ENCODE assay signal across 22 mouse cellular contexts in the genomic region with DNA sequence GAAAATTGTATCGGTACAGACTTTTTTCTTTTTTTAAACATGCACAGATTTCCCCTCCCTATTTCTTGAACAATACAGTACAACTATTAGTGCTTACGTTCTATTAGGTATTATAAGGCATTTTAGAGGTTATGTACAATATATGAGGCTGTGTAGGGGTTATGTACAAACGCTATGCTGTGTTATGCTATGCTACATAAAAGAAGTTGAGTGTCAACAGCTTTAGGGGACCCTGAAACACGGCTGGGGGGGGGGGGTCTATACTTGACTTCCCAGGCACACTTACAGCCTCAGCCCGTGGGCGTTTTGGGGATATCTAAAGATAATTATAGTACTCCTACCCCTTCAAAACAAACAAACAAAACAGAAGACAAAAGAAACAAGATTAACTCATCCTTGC. TPM values are rescaled to one million over a fixed set of nuclear protein-coding genes. Genes with fewer than 3 reads are reported as not detected.
A peak's percentile ranks its signal among the peaks of the same experiment; 100 is the strongest.
DNase-seq lines count a peak whose midpoint lies in the region; ATAC-seq and TF ChIP-seq lines count a peak whose summit lies in the region.
"Had no signal": no experiment of that assay in that cellular context is flagged by ENCODE, and none has a peak within 500 bp of the region (broad histone marks: within the 10 kb centered on the region; RNA-seq: fewer than 3 reads in every experiment).

No protein-coding gene starts in this region.

- H3K4me2 ChIP-seq in kidney, embryonic 15.5 days, result no peak overlapping the region
- H3K4me2 ChIP-seq in midbrain, embryonic 11.5 days, result no peak overlapping the region
- H3K4me2 ChIP-seq in midbrain, embryonic 15.5 days, result no peak overlapping the region
- H3K4me2 ChIP-seq: hindbrain, embryonic 12.5 days; midbrain, embryonic 13.5 days; neural tube, embryonic 15.5 days had no signal

- H3K36me3 ChIP-seq in kidney, embryonic 15.5 days, result peaks cover 15% of the 10 kb centered on the region
- H3K36me3 ChIP-seq in midbrain, embryonic 11.5 days (ENCODE audit: control insufficient read depth, insufficient read depth, low read length), result peaks cover under 1% of the 10 kb centered on the region; the same call in 1 of the 2 replicates
- H3K36me3 ChIP-seq in midbrain, embryonic 15.5 days (replicated peaks), result no peaks in the 10 kb centered on the region
- H3K36me3 ChIP-seq in small intestine, adult 2 months (ENCODE audit: control insufficient read depth, insufficient read depth, low read length), result peaks cover 13% of the 10 kb centered on the region

- WGBS in kidney, embryonic 15.5 days, result 72% methylated on average over 6 of the region's 6 CpGs
- WGBS in midbrain, embryonic 11.5 days, result 50% methylated on average over 6 of the region's 6 CpGs
- WGBS in midbrain, embryonic 15.5 days, result 53% methylated on average over 6 of the region's 6 CpGs
- WGBS in small intestine, adult 2 months, result 16% methylated on average over 6 of the region's 6 CpGs

- H3K4me3 ChIP-seq in kidney, embryonic 15.5 days (replicated peaks), result no peak overlapping the region
- H3K4me3 ChIP-seq in midbrain, embryonic 11.5 days (ENCODE audit: low read depth, low read length), result no peak overlapping the region
- no peak overlapping the region for H3K4me3 ChIP-seq in midbrain, embryonic 15.5 days
- no peak overlapping the region for H3K4me3 ChIP-seq in small intestine, adult 2 months (ENCODE audit: low read depth, low read length)
- H3K4me3 ChIP-seq: forebrain, embryonic 13.5 days; hindbrain, embryonic 12.5 days; left cerebral cortex, adult 2 months; midbrain, embryonic 13.5 days; neural tube, embryonic 15.5 days had no signal

- TF ChIP-seq CTCF in small intestine, adult 2 months (IDR thresholded peaks at IDR 0.05; ENCODE audit: extremely low read depth, insufficient read length, insufficient replicate concordance, low read depth, low read length), result no peak

- peaks cover 51% of the 10 kb centered on the region for H3K4me1 ChIP-seq in kidney, embryonic 15.5 days
- peaks cover 17% of the 10 kb centered on the region for H3K4me1 ChIP-seq in midbrain, embryonic 11.5 days (ENCODE audit: control insufficient read depth, insufficient read depth, low read length)
- peaks cover 28% of the 10 kb centered on the region for H3K4me1 ChIP-seq in midbrain, embryonic 15.5 days
- peaks cover 39% of the 10 kb centered on the region for H3K4me1 ChIP-seq in small intestine, adult 2 months (ENCODE audit: control insufficient read depth, insufficient read depth, insufficient read length, low read length)

- no peak for ATAC-seq in kidney, embryonic 15.5 days (replicated peaks; ENCODE audit: low FRiP score)
- no peak for ATAC-seq in midbrain, embryonic 11.5 days (ENCODE audit: low FRiP score)
- no peak for ATAC-seq in midbrain, embryonic 15.5 days (replicated peaks)
- ATAC-seq: forebrain, embryonic 13.5 days; midbrain, embryonic 13.5 days had no signal

- peak overlapping the region; percentile 61; the same call in 1 of the 2 replicates for H3K27ac ChIP-seq in kidney, embryonic 15.5 days
- no peak overlapping the region for H3K27ac ChIP-seq in midbrain, embryonic 11.5 days (ENCODE audit: low read depth, low read length)
- no peak overlapping the region for H3K27ac ChIP-seq in midbrain, embryonic 15.5 days
- H3K27ac ChIP-seq in small intestine, adult 2 months (ENCODE audit: insufficient read depth, low read depth, low read length), result peak overlapping the region; percentile 99
- H3K27ac ChIP-seq: forebrain, embryonic 13.5 days; hindbrain, embryonic 12.5 days; left cerebral cortex, adult 2 months; midbrain, embryonic 13.5 days; neural tube, embryonic 15.5 days had no signal

- DNase-seq in kidney, adult 18-20 months, result no peak
- DNase-seq in midbrain, embryonic 11.5 days (ENCODE audit: low spot score, missing footprints), result peak; percentile 80
- no peak for DNase-seq in neural tube, embryonic 10.5 days (ENCODE audit: extremely low spot score, low spot score)
- DNase-seq in ovary, postnatal 14 days (ENCODE audit: low spot score), result no peak
- DNase-seq: cerebellum, adult 18-20 months; cerebellum, postnatal 36 days; gastrocnemius, postnatal 10 days; kidney, postnatal 25 days; left cerebral cortex, postnatal 4 days; retina, postnatal 1 day; right cerebral cortex, postnatal 4 days; thymus, adult 18-20 months; thymus, postnatal 4 days had no signal

- H3K9ac ChIP-seq in kidney, embryonic 15.5 days, result no peak overlapping the region
- H3K9ac ChIP-seq in midbrain, embryonic 11.5 days (ENCODE audit: low read length), result no peak overlapping the region
- no peak overlapping the region for H3K9ac ChIP-seq in midbrain, embryonic 15.5 days
- H3K9ac ChIP-seq: forebrain, embryonic 13.5 days; hindbrain, embryonic 12.5 days; midbrain, embryonic 13.5 days; neural tube, embryonic 15.5 days had no signal

- no peaks in the 10 kb centered on the region for H3K27me3 ChIP-seq in kidney, embryonic 15.5 days
- no peaks in the 10 kb centered on the region for H3K27me3 ChIP-seq in midbrain, embryonic 11.5 days (ENCODE audit: control insufficient read depth, insufficient read depth, low read length)
- H3K27me3 ChIP-seq in midbrain, embryonic 15.5 days (replicated peaks), result no peaks in the 10 kb centered on the region
- no peaks in the 10 kb centered on the region for H3K27me3 ChIP-seq in small intestine, adult 2 months (ENCODE audit: control insufficient read depth, insufficient read depth, low read length)
- H3K27me3 ChIP-seq: hindbrain, embryonic 12.5 days; midbrain, embryonic 13.5 days had no signal

- no peak for TF ChIP-seq POLR2A in small intestine, adult 2 months (IDR thresholded peaks at IDR 0.05; ENCODE audit: low read depth, low read length)

- H3K9me3 ChIP-seq in kidney, embryonic 15.5 days (replicated peaks), result no peaks in the 10 kb centered on the region
- no peaks in the 10 kb centered on the region for H3K9me3 ChIP-seq in midbrain, embryonic 11.5 days (ENCODE audit: control insufficient read depth, low read length)
- no peaks in the 10 kb centered on the region for H3K9me3 ChIP-seq in midbrain, embryonic 15.5 days
- H3K9me3 ChIP-seq: forebrain, embryonic 13.5 days; hindbrain, embryonic 12.5 days; midbrain, embryonic 13.5 days; neural tube, embryonic 15.5 days had no signal

RNA-seq across cellular contexts. Expression of a gene that starts 1.8 kb away (rescaled TPM):
- polyA plus RNA-seq in kidney, embryonic 15.5 days (2015; fragmentation: Nextera tagmentation; extraction: Ambion mirVana), result 45.7 and 58.1 TPM in 2 replicates
- polyA plus RNA-seq in midbrain, embryonic 11.5 days (2014; fragmentation: Nextera tagmentation; extraction: Ambion mirVana), result 72.3 and 83.0 TPM in 2 replicates
- 40.9 and 44.2 TPM in 2 replicates for polyA plus RNA-seq in midbrain, embryonic 15.5 days (2015; fragmentation: Nextera tagmentation; extraction: Ambion mirVana)
- 192 and 574 TPM in 2 replicates for polyA plus RNA-seq in small intestine, adult 2 months (2012; rRNA removed)

RNA-seq across cellular contexts. Expression of a gene that starts 19.3 kb away (rescaled TPM):
- polyA plus RNA-seq in kidney, embryonic 15.5 days (2015; fragmentation: Nextera tagmentation; extraction: Ambion mirVana), result 12.4 and 12.5 TPM in 2 replicates
- 17.8 and 18.1 TPM in 2 replicates for polyA plus RNA-seq in midbrain, embryonic 11.5 days (2014; fragmentation: Nextera tagmentation; extraction: Ambion mirVana)
- polyA plus RNA-seq in midbrain, embryonic 15.5 days (2015; fragmentation: Nextera tagmentation; extraction: Ambion mirVana), result 66.1 and 68.0 TPM in 2 replicates
- 1.4 and 2.3 TPM in 2 replicates for polyA plus RNA-seq in small intestine, adult 2 months (2012; rRNA removed)

RNA-seq across cellular contexts. Expression of a gene that starts 33.9 kb away (rescaled TPM):
- polyA plus RNA-seq in kidney, embryonic 15.5 days (2015; fragmentation: Nextera tagmentation; extraction: Ambion mirVana), result 0.14 and 0.30 TPM in 2 replicates
- polyA plus RNA-seq in midbrain, embryonic 11.5 days (2014; fragmentation: Nextera tagmentation; extraction: Ambion mirVana), result 0.08 and 0.14 TPM in 2 replicates
- polyA plus RNA-seq in midbrain, embryonic 15.5 days (2015; fragmentation: Nextera tagmentation; extraction: Ambion mirVana), result not detected in 2 replicates
- 0.01 and 0.13 TPM in 2 replicates for polyA plus RNA-seq in small intestine, adult 2 months (2012; rRNA removed)
- polyA plus RNA-seq: forebrain, embryonic 13.5 days; lung, embryonic 16.5 days; midbrain, embryonic 13.5 days; neural tube, embryonic 15.5 days had no signal

Comparison
In these comparisons a context has a peak if more than half of its experiments do, and no peak if none do; other contexts are left out.
1. H3K27ac ChIP-seq: peak in kidney, embryonic 15.5 days (single experiment) and small intestine, adult 2 months (single experiment); none in midbrain, embryonic 11.5 days (single experiment) and midbrain, embryonic 15.5 days (single experiment).